Mouse (Mus musculus) heart, postnatal 0 days (tissue): ENCODE results near the gene Wdhd1.

Experiments used
- CTCF ChIP-seq: IDR thresholded peaks from 2 replicates; pipeline ENCODE4 v1.5.1; 2016; ENCODE audit warnings: antibody characterized with exemption, control low read depth, low read depth
- EP300 ChIP-seq: IDR thresholded peaks from 2 replicates; pipeline ENCODE4 v1.6.1; 2016; ENCODE audit warnings: antibody characterized with exemption, low read depth

DNA sequence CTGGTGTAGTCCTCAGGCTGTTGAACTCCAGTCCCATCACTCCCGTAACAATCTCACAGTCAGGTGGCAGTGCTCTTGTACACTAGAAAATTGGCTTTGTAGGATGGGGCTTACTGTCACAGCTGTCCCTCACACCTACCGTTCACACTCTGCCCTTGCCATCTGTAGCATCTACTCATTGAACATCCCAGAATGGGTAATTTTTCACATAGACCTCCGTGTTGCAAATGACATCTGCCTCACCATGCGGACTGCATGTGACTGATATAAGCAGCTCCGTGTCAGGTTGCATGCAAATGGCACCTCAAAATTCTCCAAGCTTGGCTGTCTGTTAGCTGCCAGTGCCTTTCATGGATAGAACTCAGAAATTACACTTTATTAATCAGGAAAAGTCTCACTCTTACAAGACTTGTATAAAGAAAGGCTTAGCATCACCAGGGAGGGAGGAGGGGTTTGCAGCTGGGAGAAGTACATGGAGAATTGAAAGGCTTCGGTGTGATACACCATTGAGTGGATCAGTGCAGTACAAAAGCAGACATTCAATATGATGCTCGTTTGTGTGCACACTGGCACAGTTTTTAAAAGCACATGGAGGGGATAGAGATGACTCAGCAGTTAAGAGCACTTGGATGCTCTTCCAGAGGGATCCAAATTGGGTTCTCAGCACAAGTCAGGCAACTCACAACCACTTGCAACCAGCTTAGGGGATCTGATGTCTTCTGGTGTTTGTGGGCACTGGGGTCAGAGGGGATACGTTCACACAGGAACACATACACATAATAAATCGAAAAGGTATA is 49.5 kb upstream of the Wdhd1 start:
- TF ChIP-seq CTCF, result no peak
- no peak for TF ChIP-seq EP300
